Mouse (Mus musculus) forebrain, embryonic 10.5 days (tissue): ENCODE results near the gene Ick. TPM values are rescaled to one million over a fixed set of nuclear protein-coding genes. Genes with fewer than 3 reads are reported as not detected.

ENCODE experiments used
- DNase-seq: peaks from one replicate; pipeline ENCODE4 v3.0.0-alpha.2; 2017; ENCODE audit warnings: low spot score; ENCODE audit errors: extremely low spot score
- H3K27ac ChIP-seq: fragments of 300-500 bp; sonication (generic); 2 replicates; pipeline ENCODE4 v1.5.1; 2016; ENCODE audit warnings: mild to moderate bottlenecking
- H3K27me3 ChIP-seq: fragments of 300-500 bp; sonication (generic); 2 replicates; pipeline ENCODE4 v1.6.1; 2016; ENCODE audit warnings: mild to moderate bottlenecking; ENCODE audit not compliant: poor library complexity, severe bottlenecking
- H3K36me3 ChIP-seq: fragments of 300-500 bp; sonication (generic); replicated peaks from 2 replicates; pipeline ENCODE4 v1.6.1; 2016; ENCODE audit warnings: mild to moderate bottlenecking, moderate library complexity
- H3K4me1 ChIP-seq: fragments of 300-500 bp; sonication (generic); 2 replicates; pipeline ENCODE4 v1.6.1; 2016
- H3K4me3 ChIP-seq: fragments of 300-500 bp; sonication (generic); 2 replicates; pipeline ENCODE4 v1.5.1; 2016; ENCODE audit warnings: mild to moderate bottlenecking, moderate library complexity
- H3K9me3 ChIP-seq: fragments of 300-500 bp; sonication (generic); 2 replicates; pipeline ENCODE4 v1.6.1; 2016; ENCODE audit warnings: mild to moderate bottlenecking, moderate library complexity
- WGBS: fragments of 180-500 bp; shearing (Covaris S2); methylation state at CpG from one replicate; pipeline ENCODE4 v1.1.7; 2016; 5-methylcytosine and 5-hydroxymethylcytosine counted together
- polyA plus RNA-seq: library from polyadenylated mRNA; unstranded; fragments of >200 nt; fragmentation: Nextera tagmentation; extraction: Ambion mirVana; gene quantifications from 2 replicates; pipeline ENCODE4 v1.2.1, GENCODE M21; 2016

Ick gene
- polyA plus RNA-seq, 1 experiment from 2014 or later: 36.0 TPM

GRCm38 (mm10) chr9:78087751-78088150 is 21.2 kb upstream of the Ick start:
- Histone ChIP-seq H3K36me3 (peaks cover 45% of the 10 kb centered on the region), H3K4me3 (no peak overlapping the region), H3K4me1 (no peaks in the 10 kb centered on the region), H3K9me3 (no peaks in the 10 kb centered on the region), H3K27ac (no peak overlapping the region), H3K27me3 (no peaks in the 10 kb centered on the region)
- no peak for DNase-seq
- 92% methylated on average over 9 of the region's 9 CpGs for WGBS

- no peak for DNase-seq
- Histone ChIP-seq H3K27ac (no peak overlapping the region), H3K27me3 (no peaks in the 10 kb centered on the region), H3K4me3 (no peak overlapping the region), H3K9me3 (no peaks in the 10 kb centered on the region), H3K36me3 (peaks cover 45% of the 10 kb centered on the region), H3K4me1 (no peaks in the 10 kb centered on the region)
- 81% methylated on average over 4 of the region's 4 CpGs for WGBS
These were observed 20.5 kb upstream of the Ick start for GRCm38 (mm10) chr9:78088521-78088920.

GRCm38 (mm10) chr9:78088971-78089370 is 20.0 kb upstream of the Ick start:
- H3K36me3 ChIP-seq: peaks cover 40% of the 10 kb centered on the region
- H3K27ac ChIP-seq: no peak overlapping the region
- no peak overlapping the region for H3K4me3 ChIP-seq
- no peaks in the 10 kb centered on the region for H3K27me3 ChIP-seq
- H3K4me1 ChIP-seq: no peaks in the 10 kb centered on the region
- no peaks in the 10 kb centered on the region for H3K9me3 ChIP-seq
- WGBS: 89% methylated on average over 7 of the region's 7 CpGs
- DNase-seq: no peak

GRCm38 (mm10) chr9:78089906-78090305 is 19.1 kb upstream of the Ick start:
- Histone ChIP-seq H3K36me3 (peaks cover 34% of the 10 kb centered on the region), H3K27ac (no peak overlapping the region), H3K9me3 (no peaks in the 10 kb centered on the region), H3K27me3 (no peaks in the 10 kb centered on the region), H3K4me1 (no peaks in the 10 kb centered on the region), H3K4me3 (no peak overlapping the region)
- 78% methylated on average over 1 of the region's 1 CpGs for WGBS
- DNase-seq: no peak

GRCm38 (mm10) chr9:78090596-78090995 is 18.4 kb upstream of the Ick start:
- peaks cover 34% of the 10 kb centered on the region for H3K36me3 ChIP-seq
- H3K4me3 ChIP-seq: no peak overlapping the region
- H3K9me3 ChIP-seq: no peaks in the 10 kb centered on the region
- no peak overlapping the region for H3K27ac ChIP-seq
- 91% methylated on average over 3 of the region's 3 CpGs for WGBS
- no peak for DNase-seq
- no peaks in the 10 kb centered on the region for H3K27me3 ChIP-seq
- H3K4me1 ChIP-seq: no peaks in the 10 kb centered on the region

GRCm38 (mm10) chr9:78095686-78096085 is 13.3 kb upstream of the Ick start:
- Histone ChIP-seq H3K27me3 (no peaks in the 10 kb centered on the region), H3K27ac (no peak overlapping the region), H3K9me3 (peaks cover 9% of the 10 kb centered on the region; the same call in 1 of the 2 replicates), H3K36me3 (peaks cover 59% of the 10 kb centered on the region), H3K4me3 (no peak overlapping the region), H3K4me1 (no peaks in the 10 kb centered on the region)
- WGBS: 95% methylated on average over 12 of the region's 12 CpGs
- DNase-seq: no peak

- Histone ChIP-seq H3K9me3 (peaks cover 9% of the 10 kb centered on the region; the same call in 1 of the 2 replicates), H3K4me3 (no peak overlapping the region), H3K27me3 (no peaks in the 10 kb centered on the region), H3K4me1 (no peaks in the 10 kb centered on the region), H3K27ac (no peak overlapping the region), H3K36me3 (peaks cover 66% of the 10 kb centered on the region)
- DNase-seq: no peak
- 98% methylated on average over 6 of the region's 6 CpGs for WGBS
These were observed 12.6 kb upstream of the Ick start for GRCm38 (mm10) chr9:78096376-78096775.

GRCm38 (mm10) chr9:78100956-78101355 is 8.0 kb upstream of the Ick start:
- Histone ChIP-seq H3K27ac (no peak overlapping the region), H3K4me1 (no peaks in the 10 kb centered on the region), H3K4me3 (no peak overlapping the region), H3K9me3 (peaks cover 9% of the 10 kb centered on the region; the same call in 1 of the 2 replicates), H3K36me3 (peaks cover 53% of the 10 kb centered on the region), H3K27me3 (no peaks in the 10 kb centered on the region)
- no peak for DNase-seq
- WGBS: 83% methylated on average over 5 of the region's 5 CpGs

GRCm38 (mm10) chr9:78101431-78101830 is 7.6 kb upstream of the Ick start:
- DNase-seq: no peak
- Histone ChIP-seq H3K4me1 (0 out of 2 replicates have a peak, but pooled peaks cover 2% of the 10 kb centered on the region), H3K27me3 (0 out of 2 replicates have a peak, but pooled peaks cover under 1% of the 10 kb centered on the region), H3K27ac (no peak overlapping the region), H3K36me3 (peaks cover 51% of the 10 kb centered on the region), H3K4me3 (no peak overlapping the region), H3K9me3 (peaks cover 7% of the 10 kb centered on the region; the same call in 1 of the 2 replicates)
- WGBS: 84% methylated on average over 4 of the region's 4 CpGs

- peaks cover 20% of the 10 kb centered on the region for H3K4me1 ChIP-seq
- no peak overlapping the region for H3K4me3 ChIP-seq
- H3K9me3 ChIP-seq: no peaks in the 10 kb centered on the region
- peaks cover 27% of the 10 kb centered on the region for H3K36me3 ChIP-seq
- peaks cover 6% of the 10 kb centered on the region; the same call in 1 of the 2 replicates for H3K27me3 ChIP-seq
- DNase-seq: no peak
- 92% methylated on average over 8 of the region's 8 CpGs for WGBS
- no peak overlapping the region for H3K27ac ChIP-seq
These were observed 4.9 kb upstream of the Ick start for GRCm38 (mm10) chr9:78103965-78104560.

- Histone ChIP-seq H3K9me3 (no peaks in the 10 kb centered on the region), H3K27ac (no peak overlapping the region), H3K4me1 (peaks cover 29% of the 10 kb centered on the region), H3K4me3 (no peak overlapping the region), H3K27me3 (peaks cover 6% of the 10 kb centered on the region; the same call in 1 of the 2 replicates), H3K36me3 (peaks cover 26% of the 10 kb centered on the region)
- WGBS: 93% methylated on average over 6 of the region's 6 CpGs
- DNase-seq: no peak
These were observed 4.0 kb upstream of the Ick start for GRCm38 (mm10) chr9:78104973-78105372.

GRCm38 (mm10) chr9:78105501-78105932 is 3.5 kb upstream of the Ick start:
- H3K27ac ChIP-seq: no peak overlapping the region
- no peak for DNase-seq

GRCm38 (mm10) chr9:78106821-78107220 is 2.2 kb upstream of the Ick start:
- H3K9me3 ChIP-seq: no peaks in the 10 kb centered on the region
- H3K4me1 ChIP-seq: peaks cover 30% of the 10 kb centered on the region
- 73% methylated on average over 4 of the region's 4 CpGs for WGBS
- 0 out of 2 replicates have a peak overlapping the region, but pooled peaks have one; percentile 0 for H3K4me3 ChIP-seq
- DNase-seq: no peak
- peaks cover 8% of the 10 kb centered on the region; the same call in 1 of the 2 replicates for H3K36me3 ChIP-seq
- H3K27me3 ChIP-seq: peaks cover 6% of the 10 kb centered on the region; the same call in 1 of the 2 replicates
- H3K27ac ChIP-seq: no peak overlapping the region

More at GRCm38 (mm10) chr9:78105501-78105932, 3.5 kb upstream of the Ick start:
- Histone ChIP-seq H3K4me1 (peaks cover 30% of the 10 kb centered on the region), H3K27me3 (peaks cover 6% of the 10 kb centered on the region; the same call in 1 of the 2 replicates), H3K9me3 (no peaks in the 10 kb centered on the region), H3K36me3 (peaks cover 20% of the 10 kb centered on the region), H3K4me3 (no peak overlapping the region)
- WGBS: 90% methylated on average over 6 of the region's 6 CpGs
